Mouse (Mus musculus): Measurements from ENCODE around the gene Tmem119. TPM values are rescaled to one million over a fixed set of nuclear protein-coding genes. Genes with fewer than 3 reads are reported as not detected.

The Tmem119 gene
- total and polyA plus RNA-seq, 2 experiments from 2014 or later, result 5.9 to 8.2 TPM

DNA sequence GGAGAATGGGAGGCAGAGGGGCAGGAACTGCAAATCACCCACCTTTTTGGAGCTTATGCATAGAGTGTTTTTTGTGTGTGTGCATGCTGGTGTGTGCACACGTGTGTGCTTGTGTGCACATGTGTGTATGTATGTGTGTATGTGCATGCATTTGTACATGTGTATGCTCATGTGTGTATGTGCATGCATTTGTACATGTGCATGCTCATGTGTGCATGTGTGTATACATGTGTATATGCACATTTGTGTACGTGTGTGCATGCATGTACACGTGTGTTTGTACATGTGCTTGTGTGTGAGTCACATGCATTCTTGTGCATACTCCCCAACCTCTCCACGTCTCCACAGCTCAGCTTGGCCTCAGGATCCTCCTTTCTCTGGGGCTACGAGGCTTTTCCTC is 30.5 kb upstream of the Tmem119 start:
- Histone ChIP-seq H3K4me2 (ENCODE audit: low read depth) (no peak overlapping the region), H3K36me3 (ENCODE audit: insufficient read depth) (no peaks in the 10 kb centered on the region), H3K27ac (ENCODE audit: low read depth, low read length) (no peak overlapping the region), H3K4me1 (ENCODE audit: insufficient read depth) (no peaks in the 10 kb centered on the region), H3K4me3 (ENCODE audit: low read depth, low read length) (no peak overlapping the region), H3K9me3 (ENCODE audit: low read length) (no peaks in the 10 kb centered on the region), H3K27me3 (ENCODE audit: insufficient read depth, low read length) (no peaks in the 10 kb centered on the region), H3K9ac (no peak overlapping the region)
- no peak for TF ChIP-seq CTCF (IDR thresholded peaks at IDR 0.05; ENCODE audit: low read depth)
- DNase-seq (no peak), ATAC-seq (no peak)
- WGBS, result 94% methylated on average over 5 of the region's 5 CpGs

DNA sequence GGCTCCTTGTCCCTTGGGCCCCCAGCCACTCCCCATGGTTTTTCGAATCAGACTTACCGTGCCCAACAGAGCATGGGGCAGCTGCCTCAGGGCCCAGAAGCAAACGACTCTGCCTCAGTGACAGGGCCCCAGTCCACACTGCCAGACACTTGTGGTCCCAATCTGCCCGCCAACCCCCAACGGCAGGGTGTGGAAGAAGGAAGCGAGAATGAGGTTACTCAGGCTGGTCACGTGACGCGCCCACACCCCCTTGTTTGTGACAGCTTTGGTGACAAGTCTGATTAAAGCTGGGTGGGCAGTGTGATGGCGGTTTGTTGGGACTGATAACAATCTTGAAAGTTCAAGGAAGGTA is 30.0 kb upstream of the Tmem119 start:
- TF ChIP-seq CTCF (IDR thresholded peaks at IDR 0.05; ENCODE audit: low read depth), result no peak
- no peak overlapping the region for H3K4me2 ChIP-seq (ENCODE audit: low read depth)
- H3K4me1 ChIP-seq (ENCODE audit: insufficient read depth), result no peaks in the 10 kb centered on the region
- H3K9me3 ChIP-seq (ENCODE audit: low read length), result no peaks in the 10 kb centered on the region
- no peak overlapping the region for H3K27ac ChIP-seq (ENCODE audit: low read depth, low read length)
- H3K9ac ChIP-seq, result no peak overlapping the region
- H3K4me3 ChIP-seq (ENCODE audit: low read depth, low read length), result no peak overlapping the region
- no peak for ATAC-seq
- WGBS, result 70% methylated on average over 10 of the region's 10 CpGs
- no peaks in the 10 kb centered on the region for H3K36me3 ChIP-seq (ENCODE audit: insufficient read depth)
- no peak for DNase-seq
- no peaks in the 10 kb centered on the region for H3K27me3 ChIP-seq (ENCODE audit: insufficient read depth, low read length)

DNA sequence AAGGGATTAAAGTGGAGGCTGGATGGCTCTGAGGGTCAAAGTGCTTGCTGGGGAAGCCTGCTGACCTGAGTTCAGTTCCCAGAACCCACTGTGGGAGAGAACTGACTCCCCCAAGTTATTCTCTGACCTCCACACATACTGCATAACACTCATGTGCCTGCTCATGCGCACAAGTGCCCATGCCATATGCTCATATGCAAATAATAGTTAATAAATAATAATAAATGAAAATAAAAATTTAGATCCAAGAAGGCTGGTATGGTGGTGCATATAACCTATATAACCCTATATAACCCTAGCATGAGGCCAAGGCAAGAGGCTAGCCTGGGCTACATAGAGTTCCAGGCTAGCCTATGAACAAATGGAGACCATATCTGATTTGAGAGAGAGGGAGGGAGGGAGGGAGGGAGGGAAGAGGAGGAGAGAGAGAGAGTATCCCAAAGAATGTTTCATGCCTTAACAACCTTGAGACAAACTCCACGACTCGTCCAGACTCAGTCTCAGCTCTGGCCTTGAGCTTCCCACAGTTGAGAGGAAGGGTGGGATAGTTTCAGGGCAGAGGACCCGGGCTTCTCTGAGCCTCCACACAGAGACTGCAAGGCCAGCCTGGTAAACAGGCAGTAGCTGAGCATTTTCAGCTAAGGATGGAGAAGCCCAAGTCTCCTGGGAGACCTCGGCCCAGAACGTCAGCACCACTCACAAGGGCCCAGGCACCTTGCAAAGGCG is 29.4 kb upstream of the Tmem119 start:
- 88% methylated on average over 7 of the region's 7 CpGs for WGBS
- Histone ChIP-seq H3K4me1 (ENCODE audit: insufficient read depth) (no peaks in the 10 kb centered on the region), H3K36me3 (ENCODE audit: insufficient read depth) (no peaks in the 10 kb centered on the region), H3K27me3 (ENCODE audit: insufficient read depth, low read length) (no peaks in the 10 kb centered on the region), H3K9ac (no peak overlapping the region), H3K27ac (ENCODE audit: low read depth, low read length) (no peak overlapping the region), H3K4me3 (ENCODE audit: low read depth, low read length) (no peak overlapping the region), H3K9me3 (ENCODE audit: low read length) (no peaks in the 10 kb centered on the region), H3K4me2 (ENCODE audit: low read depth) (no peak overlapping the region)
- no peak for TF ChIP-seq CTCF (IDR thresholded peaks at IDR 0.05; ENCODE audit: low read depth)
- DNase-seq, result no peak
- no peak for ATAC-seq

DNA sequence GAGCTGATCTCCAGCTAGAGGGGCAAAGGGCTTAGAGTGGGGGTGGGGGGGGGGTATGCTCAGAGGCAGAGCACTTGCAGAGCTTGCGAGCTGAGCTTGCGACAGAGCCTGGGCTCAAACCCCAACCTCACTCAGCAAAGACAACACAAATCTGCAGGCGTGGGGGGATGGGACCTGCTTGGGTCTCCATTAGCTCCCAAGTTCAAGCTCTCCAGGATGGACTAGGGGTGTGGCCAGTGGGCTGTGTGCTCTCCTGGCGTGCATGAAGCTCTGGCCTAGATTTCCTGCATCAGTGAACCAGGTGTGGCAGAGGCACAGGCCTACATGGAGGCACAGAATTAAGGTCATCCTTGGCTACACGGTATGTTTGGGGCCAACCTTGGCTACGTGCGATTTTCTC is 28.2 kb upstream of the Tmem119 start:
- 58% methylated on average over 7 of the region's 7 CpGs for WGBS
- ATAC-seq (no peak), DNase-seq (no peak)
- Histone ChIP-seq H3K27ac (ENCODE audit: low read depth, low read length) (no peak overlapping the region), H3K9me3 (ENCODE audit: low read length) (no peaks in the 10 kb centered on the region), H3K36me3 (ENCODE audit: insufficient read depth) (no peaks in the 10 kb centered on the region), H3K4me1 (ENCODE audit: insufficient read depth) (no peaks in the 10 kb centered on the region), H3K4me3 (ENCODE audit: low read depth, low read length) (no peak overlapping the region), H3K4me2 (ENCODE audit: low read depth) (no peak overlapping the region), H3K9ac (no peak overlapping the region), H3K27me3 (ENCODE audit: insufficient read depth, low read length) (no peaks in the 10 kb centered on the region)
- no peak for TF ChIP-seq CTCF (IDR thresholded peaks at IDR 0.05; ENCODE audit: low read depth)

DNA sequence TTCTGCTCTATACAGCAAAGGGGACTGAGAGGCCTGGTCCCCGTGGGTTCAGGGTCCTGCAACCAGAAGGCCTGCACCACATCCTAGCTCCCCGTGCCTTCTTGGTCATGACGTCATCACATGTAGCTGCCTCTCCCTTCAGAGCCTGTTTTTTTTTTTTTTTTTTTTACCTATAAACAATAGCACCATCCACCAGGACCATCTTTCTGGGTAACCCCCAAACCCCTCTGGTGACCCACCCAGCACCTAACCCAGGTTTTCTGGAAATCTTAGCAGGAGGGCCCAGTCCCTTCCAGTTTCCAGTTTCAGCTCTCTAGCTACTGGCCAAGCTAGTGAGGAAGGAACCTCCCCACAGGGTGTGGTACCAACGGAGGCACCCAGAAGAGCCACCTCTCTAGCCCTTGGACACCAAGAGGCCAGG is 27.7 kb upstream of the Tmem119 start:
- no peak overlapping the region for H3K4me2 ChIP-seq (ENCODE audit: low read depth)
- no peak for DNase-seq
- TF ChIP-seq CTCF (IDR thresholded peaks at IDR 0.05; ENCODE audit: low read depth), result no peak
- H3K4me1 ChIP-seq (ENCODE audit: insufficient read depth), result no peaks in the 10 kb centered on the region
- no peaks in the 10 kb centered on the region for H3K9me3 ChIP-seq (ENCODE audit: low read length)
- WGBS, result 62% methylated on average over 4 of the region's 4 CpGs
- no peak overlapping the region for H3K9ac ChIP-seq
- no peak overlapping the region for H3K27ac ChIP-seq (ENCODE audit: low read depth, low read length)
- no peaks in the 10 kb centered on the region for H3K27me3 ChIP-seq (ENCODE audit: insufficient read depth, low read length)
- no peaks in the 10 kb centered on the region for H3K36me3 ChIP-seq (ENCODE audit: insufficient read depth)
- ATAC-seq, result no peak
- H3K4me3 ChIP-seq (ENCODE audit: low read depth, low read length), result no peak overlapping the region

DNA sequence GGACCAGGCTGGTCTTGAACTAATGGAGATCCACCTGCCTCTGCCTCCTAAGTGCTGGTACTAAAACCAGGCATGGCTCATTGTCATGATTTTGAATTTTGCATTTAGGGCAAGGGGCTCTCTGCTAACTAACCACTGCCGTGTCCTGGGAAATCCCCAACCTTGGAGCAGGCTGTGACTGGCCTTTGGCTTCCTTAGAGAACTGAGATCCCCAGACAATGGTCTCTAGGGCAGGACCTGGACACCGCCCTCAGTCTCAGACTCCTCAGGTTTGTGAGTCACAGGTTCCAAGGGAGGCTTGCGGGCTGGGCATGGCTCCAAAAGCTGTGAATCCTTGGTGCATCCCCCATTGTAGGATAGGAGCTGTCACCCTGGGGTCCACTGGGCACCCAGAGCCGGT is 26.3 kb upstream of the Tmem119 start:
- Histone ChIP-seq H3K4me3 (ENCODE audit: low read depth, low read length) (no peak overlapping the region), H3K9me3 (ENCODE audit: low read length) (no peaks in the 10 kb centered on the region), H3K36me3 (ENCODE audit: insufficient read depth) (no peaks in the 10 kb centered on the region), H3K27ac (ENCODE audit: low read depth, low read length) (no peak overlapping the region), H3K27me3 (ENCODE audit: insufficient read depth, low read length) (no peaks in the 10 kb centered on the region), H3K4me2 (ENCODE audit: low read depth) (no peak overlapping the region), H3K9ac (no peak overlapping the region), H3K4me1 (ENCODE audit: insufficient read depth) (no peaks in the 10 kb centered on the region)
- DNase-seq (no peak), ATAC-seq (no peak)
- no peak for TF ChIP-seq CTCF (IDR thresholded peaks at IDR 0.05; ENCODE audit: low read depth)
- WGBS, result 87% methylated on average over 4 of the region's 4 CpGs

DNA sequence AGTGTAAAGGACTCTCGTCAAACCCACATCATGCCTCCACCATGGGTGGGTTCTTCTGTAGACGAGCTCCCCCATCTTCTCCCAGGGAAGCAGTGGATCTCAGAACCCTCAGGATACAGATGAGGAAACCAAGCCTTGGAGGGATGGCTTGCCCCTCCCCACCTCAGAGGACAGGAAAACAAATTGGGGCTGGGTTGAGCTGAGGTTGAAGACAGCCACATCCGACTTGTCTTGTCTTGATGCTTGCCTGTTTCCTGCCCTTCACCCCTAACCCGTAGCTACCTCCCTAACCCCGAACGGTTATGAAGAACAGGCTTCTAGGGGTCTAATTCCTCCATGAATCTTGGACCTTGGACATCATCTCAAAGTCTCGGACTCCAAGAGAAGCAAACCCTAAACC is 25.2 kb upstream of the Tmem119 start:
- no peak overlapping the region for H3K4me3 ChIP-seq (ENCODE audit: low read depth, low read length)
- H3K27ac ChIP-seq (ENCODE audit: low read depth, low read length), result no peak overlapping the region
- ATAC-seq (no peak), DNase-seq (no peak)
- no peak overlapping the region for H3K9ac ChIP-seq
- no peak overlapping the region for H3K4me2 ChIP-seq (ENCODE audit: low read depth)
- H3K27me3 ChIP-seq (ENCODE audit: insufficient read depth, low read length), result no peaks in the 10 kb centered on the region
- H3K9me3 ChIP-seq (ENCODE audit: low read length), result no peaks in the 10 kb centered on the region
- WGBS, result 85% methylated on average over 7 of the region's 7 CpGs
- no peak for TF ChIP-seq CTCF (IDR thresholded peaks at IDR 0.05; ENCODE audit: low read depth)
- H3K36me3 ChIP-seq (ENCODE audit: insufficient read depth), result no peaks in the 10 kb centered on the region
- H3K4me1 ChIP-seq (ENCODE audit: insufficient read depth), result no peaks in the 10 kb centered on the region
